Mouse (Mus musculus) limb, embryonic 12.5 days (tissue): ENCODE measurements around the gene Dbnl. TPM values are rescaled to one million over a fixed set of nuclear protein-coding genes. Genes with fewer than 3 reads are reported as not detected.

ENCODE experiments used
- ATAC-seq: fragments of 200-750 bp; cut with Nextera tagmentation; 2 replicates; pipeline ENCODE4 v1.8.0; 2017; ENCODE audit warnings: low read depth, moderate TSS enrichment; ENCODE audit not compliant: insufficient number of reproducible peaks, insufficient read depth, low FRiP score, low TSS enrichment
- H3K27ac ChIP-seq: fragments of 300-500 bp; sonication (generic); 2 replicates; pipeline ENCODE4 v1.5.1; 2016; ENCODE audit warnings: mild to moderate bottlenecking, moderate library complexity
- H3K27me3 ChIP-seq: fragments of 300-500 bp; sonication (generic); 2 replicates; pipeline ENCODE4 v1.6.1; 2016; ENCODE audit warnings: mild to moderate bottlenecking, moderate library complexity
- H3K36me3 ChIP-seq: fragments of 300-500 bp; sonication (generic); 2 replicates; pipeline ENCODE4 v1.6.1; 2016; ENCODE audit warnings: mild to moderate bottlenecking, moderate library complexity
- H3K4me1 ChIP-seq: fragments of 300-500 bp; sonication (generic); replicated peaks from 2 replicates; pipeline ENCODE4 v1.6.1; 2016
- H3K4me2 ChIP-seq: fragments of 300-500 bp; sonication (generic); 2 replicates; pipeline ENCODE4 v1.6.1; 2016; ENCODE audit warnings: mild to moderate bottlenecking, moderate library complexity
- H3K4me3 ChIP-seq: fragments of 300-500 bp; sonication (generic); replicated peaks from 2 replicates; pipeline ENCODE4 v1.5.1; 2016; ENCODE audit warnings: mild to moderate bottlenecking
- H3K9ac ChIP-seq: fragments of 300-500 bp; sonication (generic); replicated peaks from 2 replicates; pipeline ENCODE4 v1.6.1; 2016; ENCODE audit warnings: mild to moderate bottlenecking, moderate library complexity
- H3K9me3 ChIP-seq: fragments of 300-500 bp; sonication (generic); 2 replicates; pipeline ENCODE4 v1.6.1; 2016; ENCODE audit warnings: mild to moderate bottlenecking, moderate library complexity
- WGBS: fragments of 180-500 bp; shearing (Covaris S2); methylation state at CpG from one replicate; pipeline ENCODE4 v1.1.7; 2016; 5-methylcytosine and 5-hydroxymethylcytosine counted together
- polyA plus RNA-seq: library from polyadenylated mRNA; unstranded; fragments of >200 nt; fragmentation: Nextera tagmentation; extraction: Ambion mirVana; gene quantifications from 2 replicates; pipeline ENCODE4 v1.2.1, GENCODE M21; 2016

The Dbnl gene
- 122 and 123 TPM in 2 replicates for polyA plus RNA-seq

- H3K9me3 ChIP-seq: no peaks in the 10 kb centered on the region
- peak within 1 kb of the TSS; percentile 76 for H3K4me3 ChIP-seq
- H3K4me1 ChIP-seq: peaks cover 15% of the 10 kb centered on the region
- H3K27ac ChIP-seq: peak within 1 kb of the TSS; percentile 92
- WGBS: under 1% methylated on average over 71 of the region's 74 CpGs
- peak within 1 kb of the TSS; percentile 88 for H3K4me2 ChIP-seq
- H3K27me3 ChIP-seq: no peaks in the 10 kb centered on the region
- peak; percentile 92 for ATAC-seq
- H3K36me3 ChIP-seq: peaks cover 26% of the 10 kb centered on the region
- H3K9ac ChIP-seq: peak within 1 kb of the TSS; percentile 79
Measured at GRCm38 (mm10) chr11:5788056-5789014, at the start of gene Dbnl. TSS of gene Dbnl (plus strand) at chr11:5788488.

GRCm38 (mm10) chr11:5738888-5739632 is 49.2 kb upstream of the Dbnl start:
- Histone ChIP-seq H3K9ac (0 out of 2 replicates have a peak overlapping the region, but pooled peaks have one; percentile 34), H3K36me3 (0 out of 2 replicates have a peak, but pooled peaks cover 3% of the 10 kb centered on the region), H3K4me2 (no peak overlapping the region), H3K27ac (no peak overlapping the region), H3K4me1 (peaks cover 11% of the 10 kb centered on the region), H3K27me3 (no peaks in the 10 kb centered on the region), H3K9me3 (no peaks in the 10 kb centered on the region), H3K4me3 (no peak overlapping the region)
- no peak for ATAC-seq
- WGBS: 75% methylated on average over 5 of the region's 5 CpGs

GRCm38 (mm10) chr11:5739846-5740245 is 48.4 kb upstream of the Dbnl start:
- H3K9ac ChIP-seq: no peak overlapping the region
- no peaks in the 10 kb centered on the region for H3K9me3 ChIP-seq
- H3K4me2 ChIP-seq: peak overlapping the region; percentile 88; the same call in 1 of the 2 replicates
- no peak overlapping the region for H3K27ac ChIP-seq
- no peaks in the 10 kb centered on the region for H3K36me3 ChIP-seq
- 68% methylated on average over 3 of the region's 3 CpGs for WGBS
- ATAC-seq: no peak
- H3K4me1 ChIP-seq: peaks cover 11% of the 10 kb centered on the region
- peak overlapping the region; percentile 90; the same call in 1 of the 2 replicates for H3K4me3 ChIP-seq
- H3K27me3 ChIP-seq: no peaks in the 10 kb centered on the region

- 2% methylated on average over 26 of the region's 26 CpGs for WGBS
Measured at GRCm38 (mm10) chr11:5740599-5740964, 47.7 kb upstream of the Dbnl start.

GRCm38 (mm10) chr11:5740965-5741627 is 47.2 kb upstream of the Dbnl start:
- H3K36me3 ChIP-seq: no peaks in the 10 kb centered on the region
- WGBS: under 1% methylated on average over 47 of the region's 50 CpGs
- peak overlapping the region; percentile 95 for H3K9ac ChIP-seq
- H3K27ac ChIP-seq: peak overlapping the region; percentile 85
- H3K4me1 ChIP-seq: peaks cover 11% of the 10 kb centered on the region
- no peaks in the 10 kb centered on the region for H3K9me3 ChIP-seq
- ATAC-seq: peak; percentile 78
- no peaks in the 10 kb centered on the region for H3K27me3 ChIP-seq
- H3K4me3 ChIP-seq: peak overlapping the region; percentile 90
- H3K4me2 ChIP-seq: peak overlapping the region; percentile 88

More at GRCm38 (mm10) chr11:5740599-5740964, 47.7 kb upstream of the Dbnl start:
- Histone ChIP-seq H3K4me3 (peak overlapping the region; percentile 90), H3K4me1 (peaks cover 11% of the 10 kb centered on the region), H3K9me3 (no peaks in the 10 kb centered on the region), H3K36me3 (no peaks in the 10 kb centered on the region), H3K9ac (peak overlapping the region; percentile 95), H3K4me2 (peak overlapping the region; percentile 88), H3K27ac (peak overlapping the region; percentile 85), H3K27me3 (no peaks in the 10 kb centered on the region)
- ATAC-seq: peak; percentile 70

- ATAC-seq: no peak
- Histone ChIP-seq H3K27me3 (no peaks in the 10 kb centered on the region), H3K4me1 (peaks cover 11% of the 10 kb centered on the region), H3K4me3 (no peak overlapping the region), H3K27ac (no peak overlapping the region), H3K9ac (no peak overlapping the region), H3K9me3 (no peaks in the 10 kb centered on the region), H3K36me3 (no peaks in the 10 kb centered on the region), H3K4me2 (no peak overlapping the region)
- 80% methylated on average over 7 of the region's 7 CpGs for WGBS
Measured at GRCm38 (mm10) chr11:5742106-5742505, 46.2 kb upstream of the Dbnl start.

- no peak for ATAC-seq
- peaks cover 7% of the 10 kb centered on the region for H3K4me1 ChIP-seq
- no peak overlapping the region for H3K9ac ChIP-seq
- 76% methylated on average over 2 of the region's 2 CpGs for WGBS
- H3K27me3 ChIP-seq: no peaks in the 10 kb centered on the region
- no peak overlapping the region for H3K4me3 ChIP-seq
- H3K27ac ChIP-seq: no peak overlapping the region
- no peak overlapping the region for H3K4me2 ChIP-seq
- H3K36me3 ChIP-seq: peaks cover 5% of the 10 kb centered on the region; the same call in 1 of the 2 replicates
- H3K9me3 ChIP-seq: no peaks in the 10 kb centered on the region
Measured at GRCm38 (mm10) chr11:5744951-5745350, 43.3 kb upstream of the Dbnl start.

GRCm38 (mm10) chr11:5753755-5754154 is 34.5 kb upstream of the Dbnl start:
- ATAC-seq: no peak

GRCm38 (mm10) chr11:5761820-5762632 is 26.3 kb upstream of the Dbnl start, which contains the start of gene Urgcp:
TSS of gene Urgcp (minus strand) at chr11:5762376.
- no peaks in the 10 kb centered on the region for H3K9me3 ChIP-seq
- peak within 1 kb of the TSS; percentile 96 for H3K27ac ChIP-seq
- WGBS: under 1% methylated on average over 68 of the region's 68 CpGs
- H3K9ac ChIP-seq: peak within 1 kb of the TSS; percentile 81
- H3K36me3 ChIP-seq: peaks cover 7% of the 10 kb centered on the region; the same call in 1 of the 2 replicates
- H3K27me3 ChIP-seq: no peaks in the 10 kb centered on the region
- peak within 1 kb of the TSS; percentile 79 for H3K4me2 ChIP-seq
- peak; percentile 99 for ATAC-seq
- peaks cover 13% of the 10 kb centered on the region; the same call in 1 of the 2 replicates for H3K4me1 ChIP-seq
- H3K4me3 ChIP-seq: peak within 1 kb of the TSS; percentile 70

More at GRCm38 (mm10) chr11:5753755-5754154, 34.5 kb upstream of the Dbnl start:
- no peak overlapping the region for H3K4me3 ChIP-seq
- no peaks in the 10 kb centered on the region for H3K27me3 ChIP-seq
- no peak overlapping the region for H3K4me2 ChIP-seq
- peaks cover 11% of the 10 kb centered on the region; the same call in 1 of the 2 replicates for H3K36me3 ChIP-seq
- H3K9me3 ChIP-seq: peaks cover 6% of the 10 kb centered on the region; the same call in 1 of the 2 replicates
- H3K4me1 ChIP-seq: 0 out of 2 replicates have a peak, but pooled peaks cover 4% of the 10 kb centered on the region
- WGBS: 78% methylated on average over 2 of the region's 2 CpGs
- H3K9ac ChIP-seq: no peak overlapping the region
- no peak overlapping the region for H3K27ac ChIP-seq

- H3K27me3 ChIP-seq: no peaks in the 10 kb centered on the region
- no peak; the same call in 1 of the 2 replicates for ATAC-seq
- peak overlapping the region; percentile 81; the same call in 1 of the 2 replicates for H3K9ac ChIP-seq
- H3K4me2 ChIP-seq: peak overlapping the region; percentile 79
- peak overlapping the region; percentile 46; the same call in 1 of the 2 replicates for H3K27ac ChIP-seq
- H3K9me3 ChIP-seq: no peaks in the 10 kb centered on the region
- H3K36me3 ChIP-seq: peaks cover 7% of the 10 kb centered on the region; the same call in 1 of the 2 replicates
- 24% methylated on average over 6 of the region's 6 CpGs for WGBS
- peaks cover 13% of the 10 kb centered on the region; the same call in 1 of the 2 replicates for H3K4me1 ChIP-seq
- peak overlapping the region; percentile 70 for H3K4me3 ChIP-seq
Measured at GRCm38 (mm10) chr11:5762633-5762982, 25.7 kb upstream of the Dbnl start.
